Mouse (Mus musculus): ENCODE data around the gene Slc38a3.

Slc38a3 gene

DNA sequence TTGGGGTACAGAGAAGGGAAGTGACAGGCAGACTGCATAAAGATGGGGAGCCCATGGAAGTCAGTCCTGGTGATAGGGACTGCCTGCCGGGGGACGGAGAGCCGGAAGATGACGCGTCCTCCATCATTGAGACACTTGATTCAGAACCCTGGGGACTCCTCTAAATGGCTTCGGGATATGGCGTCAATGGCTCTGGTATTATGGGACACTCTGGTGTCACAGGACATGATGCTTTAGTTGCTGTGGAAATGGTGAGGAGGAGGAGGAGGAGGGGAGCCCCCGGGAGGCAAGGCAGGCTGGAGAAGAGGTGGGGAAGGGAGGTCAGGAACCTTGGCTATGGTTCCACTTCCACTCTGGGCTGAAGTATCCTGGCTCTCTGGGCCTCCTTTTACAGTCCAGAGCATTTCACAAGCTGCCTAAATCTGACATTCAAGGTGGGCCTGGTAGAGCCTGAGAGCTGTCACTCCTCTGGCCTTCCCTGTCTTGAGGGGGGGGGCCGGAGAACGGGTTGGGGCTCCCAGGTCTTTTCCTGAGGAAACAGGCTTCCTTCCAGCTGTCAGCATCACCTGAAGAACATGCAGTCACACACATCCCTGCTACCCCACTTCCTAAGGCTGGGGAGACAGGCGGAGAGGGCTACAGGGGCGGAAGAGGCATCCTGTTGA, 26.2 kb upstream of the Slc38a3 start:
- peak; percentile 58 for DNase-seq

DNA sequence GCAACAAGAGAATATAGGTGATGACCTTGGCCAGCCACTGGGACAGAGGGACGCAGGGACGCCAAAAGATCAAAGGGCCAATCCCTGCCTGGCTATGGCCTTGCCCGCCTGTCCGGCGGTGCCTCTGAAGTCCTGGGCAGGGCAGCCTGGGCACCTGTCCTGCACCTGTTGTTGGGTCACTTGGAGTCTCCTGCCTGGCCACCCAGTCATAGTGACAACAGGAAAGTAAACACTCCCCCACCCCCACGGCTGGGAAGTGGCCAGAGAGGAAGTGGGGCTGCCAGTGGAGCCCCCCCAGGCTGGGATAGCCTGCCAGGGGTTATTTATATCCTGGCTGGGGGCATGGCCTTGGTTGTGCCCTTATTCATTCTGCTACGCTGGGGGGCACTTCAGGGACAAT, 25.3 kb upstream of the Slc38a3 start:
- no peak for DNase-seq

GRCm38 (mm10) chr9:107693433-107693987, 24.2 kb upstream of the Slc38a3 start:
- DNase-seq = no peak

GRCm38 (mm10) chr9:107692785-107693184, 23.5 kb upstream of the Slc38a3 start:
- no peak for DNase-seq

DNA sequence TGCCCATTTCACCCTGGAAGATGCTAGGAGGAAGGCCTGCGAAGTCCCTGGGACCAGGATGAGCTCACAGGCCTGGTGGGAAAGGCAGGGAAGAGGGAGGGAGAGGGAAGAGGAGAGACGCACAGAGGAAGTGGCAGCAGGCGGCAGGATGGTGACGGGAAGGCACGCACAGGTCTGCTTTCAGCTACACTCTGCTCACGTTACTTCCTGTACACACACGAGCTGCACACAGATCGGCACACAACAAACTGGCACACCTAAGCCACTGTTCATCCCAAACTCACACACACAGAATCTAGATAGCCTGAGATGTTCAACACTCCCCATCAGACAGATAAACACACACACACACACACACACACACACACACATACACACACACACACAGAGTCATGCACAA, 21.1 kb upstream of the Slc38a3 start:
- no peak for DNase-seq

GRCm38 (mm10) chr9:107688939-107689338, 19.6 kb upstream of the Slc38a3 start:
- no peak for DNase-seq

DNA sequence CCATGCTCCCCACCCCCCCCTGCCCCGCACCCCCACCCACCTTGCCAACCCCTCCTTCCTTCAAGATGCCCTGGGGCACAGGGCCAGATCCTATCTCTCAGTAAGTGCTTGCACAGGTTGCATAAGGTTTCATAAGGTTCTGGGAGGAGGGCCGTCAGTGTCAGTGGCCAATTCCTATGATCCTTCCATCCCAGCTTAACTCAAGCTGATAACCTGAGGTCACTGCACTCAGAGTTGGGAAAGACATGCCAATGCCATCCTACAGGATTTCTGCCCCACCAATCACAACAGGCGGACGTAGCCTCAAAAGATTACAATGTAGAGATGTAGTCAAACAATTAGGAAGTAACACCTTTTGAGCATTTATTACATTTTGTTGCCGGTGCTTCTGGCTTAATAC, 19.1 kb upstream of the Slc38a3 start:
- no peak for DNase-seq

- DNase-seq = no peak
Measured at GRCm38 (mm10) chr9:107685231-107685981, 16.1 kb upstream of the Slc38a3 start.

- DNase-seq = peak; percentile 36
Measured at GRCm38 (mm10) chr9:107682405-107682804, 13.1 kb upstream of the Slc38a3 start.

DNA sequence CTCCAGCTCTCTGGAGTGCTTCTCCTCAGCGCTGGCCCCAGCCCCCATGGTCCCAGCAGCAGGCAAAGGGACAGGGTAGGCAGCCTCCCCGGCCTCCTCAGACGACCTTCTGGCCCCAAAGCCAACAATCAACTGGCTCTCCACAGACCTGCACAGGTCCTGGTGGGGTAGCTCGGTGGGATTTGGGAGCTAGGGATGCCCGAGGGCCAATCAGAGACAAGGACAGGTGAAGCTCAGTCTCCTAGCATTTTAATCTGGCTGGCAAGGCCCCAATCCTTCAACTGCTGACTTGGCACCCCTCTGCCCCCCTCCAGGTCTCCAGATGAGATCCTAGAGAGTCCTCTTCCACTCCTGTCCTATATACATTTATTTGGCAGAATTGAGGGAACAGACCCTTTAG, 10.2 kb upstream of the Slc38a3 start, which contains the start of gene Gnat1:
Gene Gnat1, minus strand, starts transcription at position 212 of the 400 bp plus-strand sequence.
- no peak for DNase-seq

- no peak for DNase-seq
Measured at GRCm38 (mm10) chr9:107678861-107679260, 9.5 kb upstream of the Slc38a3 start.

- peak; percentile 64 for DNase-seq
Measured at GRCm38 (mm10) chr9:107677819-107678526, 8.6 kb upstream of the Slc38a3 start.

DNA sequence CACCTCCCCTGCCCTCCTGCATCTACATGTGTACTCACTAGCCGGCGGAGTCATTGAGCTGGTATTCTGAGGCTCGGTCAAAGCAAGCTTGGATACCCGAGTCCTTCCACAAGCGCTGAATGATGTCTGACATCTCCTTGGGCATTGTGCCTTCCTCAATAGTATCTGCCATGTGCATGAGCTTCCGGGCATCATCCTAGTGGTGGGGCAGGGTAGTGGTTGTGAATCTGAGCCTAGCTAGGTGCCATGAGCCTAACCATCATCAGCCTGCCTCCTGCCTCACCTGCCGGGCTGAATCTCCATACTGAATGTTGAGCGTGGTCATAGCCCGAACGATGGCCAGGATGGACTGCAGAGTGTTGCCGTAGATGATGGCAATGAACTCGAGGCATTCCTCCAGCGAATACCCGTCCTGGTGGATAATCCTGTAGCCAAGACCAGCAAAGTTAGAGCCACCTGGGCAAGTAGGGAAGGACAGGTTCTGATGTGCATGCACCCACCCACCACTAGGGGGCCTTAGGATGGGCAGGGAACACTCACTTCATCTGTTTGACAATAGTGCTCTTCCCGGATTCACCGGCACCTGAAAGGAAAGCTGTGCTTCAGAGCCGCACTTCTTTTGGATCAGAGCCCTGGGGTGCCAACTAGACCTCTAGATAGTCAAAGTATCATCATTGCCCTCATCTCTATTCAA, 7.9 kb upstream of the Slc38a3 start:
- no peak for DNase-seq

- no peak for DNase-seq
Measured at GRCm38 (mm10) chr9:107676302-107676701, 7.0 kb upstream of the Slc38a3 start.

- peak; percentile 44 for DNase-seq
Measured at GRCm38 (mm10) chr9:107675671-107676301, 6.5 kb upstream of the Slc38a3 start.

- peak; percentile 83 for DNase-seq
Measured at GRCm38 (mm10) chr9:107674609-107675429, 5.5 kb upstream of the Slc38a3 start.

DNA sequence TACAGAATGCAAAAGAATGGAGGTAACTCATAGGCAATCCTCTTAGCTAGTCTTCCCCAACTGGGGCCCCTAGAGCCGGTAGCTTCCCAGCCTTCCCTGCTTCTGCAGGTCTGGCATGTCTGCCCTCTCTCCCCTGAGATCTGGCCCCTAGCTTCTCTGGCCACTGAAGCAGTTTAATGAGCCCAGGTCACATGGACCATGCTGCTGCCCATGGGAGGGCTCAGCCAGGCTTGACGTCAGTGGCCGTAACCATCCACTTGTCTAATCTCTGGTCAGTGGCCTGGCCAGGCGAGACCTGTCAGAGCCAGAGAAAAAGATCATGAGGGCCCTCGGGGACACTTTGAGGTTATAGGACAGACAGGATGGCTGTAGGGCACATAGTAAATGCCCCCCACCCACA, 929 bp upstream of the Slc38a3 start:
- peak; percentile 73 for DNase-seq

DNA sequence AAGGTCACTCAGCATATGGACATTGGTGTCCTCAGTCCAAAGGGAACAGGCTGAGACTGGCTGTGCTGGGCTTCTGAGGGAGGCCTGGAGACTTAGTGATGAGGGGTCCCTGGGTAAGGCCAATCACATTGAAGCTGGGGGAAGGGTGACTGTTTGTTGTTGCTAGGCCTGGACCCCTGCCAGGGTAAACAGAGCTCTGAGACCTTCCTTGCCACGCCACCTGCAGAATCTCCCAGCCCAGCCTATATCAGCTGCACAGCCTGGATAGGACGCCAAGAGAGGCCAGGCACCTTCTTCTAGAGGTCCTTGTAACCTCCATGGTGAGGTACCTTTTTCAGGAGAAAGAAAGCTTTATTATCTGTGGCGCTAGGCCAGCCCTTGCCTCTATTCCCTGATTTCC, 414 bp downstream of the Slc38a3 start:
- DNase-seq = no peak

DNA sequence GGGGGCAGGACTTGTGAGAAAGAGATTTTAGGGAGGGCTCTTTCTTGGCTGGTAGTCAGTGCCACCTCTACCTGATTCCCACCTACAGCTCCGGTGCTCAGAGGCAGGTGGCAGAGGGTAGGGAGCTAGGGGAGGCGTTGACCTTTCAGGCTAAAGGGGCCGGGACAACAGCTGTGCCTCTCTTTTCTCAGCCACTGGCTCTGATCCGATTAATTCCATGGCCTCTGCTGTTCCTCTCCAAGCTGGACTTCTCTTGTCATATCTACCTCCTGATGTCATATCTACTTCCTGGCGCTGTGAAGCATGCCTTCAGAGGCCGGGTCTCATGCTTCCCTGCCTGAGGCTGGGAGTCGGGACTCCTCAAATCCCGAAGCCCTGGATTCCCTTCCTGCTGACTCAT, 1.3 kb downstream of the Slc38a3 start:
- DNase-seq = no peak

DNA sequence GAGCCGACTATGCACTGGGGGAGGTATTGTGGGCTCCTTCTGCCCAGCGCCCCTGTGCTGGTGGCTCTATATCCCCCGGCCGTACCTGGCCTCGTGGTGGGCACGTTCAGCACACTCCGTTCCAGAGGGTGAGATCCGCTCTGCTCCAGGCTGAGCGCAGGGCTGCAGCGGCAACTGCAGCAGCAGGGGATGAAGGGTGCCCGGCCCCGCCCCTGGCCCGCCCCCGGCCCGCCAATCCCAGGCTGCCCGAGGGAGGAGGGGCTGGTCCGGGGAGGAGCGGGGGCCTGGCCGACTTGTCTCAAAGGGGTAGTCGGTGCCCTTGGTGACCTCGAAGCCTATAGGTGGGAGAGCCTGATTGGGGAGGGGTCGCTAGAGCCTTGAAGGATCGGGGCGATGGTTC, 2.1 kb downstream of the Slc38a3 start:
- DNase-seq = peak; percentile 57

DNA sequence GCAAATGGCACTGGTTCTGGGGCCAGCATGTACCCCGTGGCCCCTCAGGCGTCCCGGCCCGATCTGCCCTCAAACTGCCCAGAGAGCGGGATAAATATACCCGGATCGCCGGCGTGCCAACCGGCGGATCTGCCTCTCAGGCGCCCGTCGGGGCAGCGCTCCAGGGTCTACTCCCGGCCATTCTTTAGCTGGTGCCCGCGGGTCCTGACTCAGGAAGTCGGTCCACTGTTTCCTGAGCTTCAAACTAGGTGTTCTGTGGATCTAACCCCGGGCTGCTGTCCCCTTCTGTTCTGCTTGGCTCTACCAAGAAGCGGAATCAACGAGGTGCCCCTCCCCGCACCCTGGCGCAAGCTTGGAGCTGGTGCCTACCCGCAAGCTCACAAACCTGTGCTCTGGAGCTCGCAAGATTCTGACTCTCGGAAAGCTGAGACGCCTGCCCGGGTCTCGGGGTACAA, 2.6 kb downstream of the Slc38a3 start:
- no peak for DNase-seq
